Mouse (Mus musculus) limb, embryonic 11.5 days (tissue): ENCODE results near the gene Ttll12. TPM values are rescaled to one million over a fixed set of nuclear protein-coding genes. Genes with fewer than 3 reads are reported as not detected.

Source experiments
- ATAC-seq: fragments of 200-750 bp; cut with Nextera tagmentation; 2 replicates; pipeline ENCODE4 v1.8.0; 2017; ENCODE audit warnings: low read depth; ENCODE audit not compliant: insufficient number of reproducible peaks, low FRiP score, low TSS enrichment
- DNase-seq: peaks from one replicate; pipeline ENCODE4 v3.0.0-alpha.2; 2015; ENCODE audit warnings: low spot score
- H3K27ac ChIP-seq: fragments of 300-500 bp; sonication (generic); replicated peaks from 2 replicates; pipeline ENCODE4 v1.5.1; 2014; ENCODE audit warnings: low read depth, mild to moderate bottlenecking, low read length
- H3K27me3 ChIP-seq: fragments of 300-500 bp; sonication (generic); 2 replicates; pipeline ENCODE4 v1.6.1; 2014; ENCODE audit warnings: mild to moderate bottlenecking, low read length, mixed read lengths; ENCODE audit not compliant: control insufficient read depth, insufficient read depth
- H3K36me3 ChIP-seq: fragments of 300-500 bp; sonication (generic); 2 replicates; pipeline ENCODE4 v1.6.1; 2014; ENCODE audit warnings: mild to moderate bottlenecking, low read length, moderate library complexity, mixed read lengths; ENCODE audit not compliant: control insufficient read depth, insufficient read depth
- H3K4me1 ChIP-seq: fragments of 300-500 bp; sonication (generic); 2 replicates; pipeline ENCODE4 v1.6.1; 2014; ENCODE audit warnings: low read length, mixed read lengths; ENCODE audit not compliant: control insufficient read depth, insufficient read depth
- H3K4me2 ChIP-seq: fragments of 300-500 bp; sonication (generic); 2 replicates; pipeline ENCODE4 v1.6.1; 2014; ENCODE audit warnings: low read depth, mild to moderate bottlenecking, moderate library complexity; ENCODE audit not compliant: severe bottlenecking
- H3K4me3 ChIP-seq: fragments of 300-500 bp; sonication (generic); 2 replicates; pipeline ENCODE4 v1.5.1; 2014; ENCODE audit warnings: low read depth, low read length
- H3K9ac ChIP-seq: fragments of 300-500 bp; sonication (generic); 2 replicates; pipeline ENCODE4 v1.6.1; 2014; ENCODE audit warnings: mild to moderate bottlenecking, low read length
- H3K9me3 ChIP-seq: fragments of 300-500 bp; sonication (generic); 2 replicates; pipeline ENCODE4 v1.6.1; 2016; ENCODE audit warnings: low read length; ENCODE audit not compliant: control insufficient read depth
- WGBS: fragments of 180-500 bp; shearing (Covaris S2); extraction: QIAGEN DNeasy Blood & Tissue Kit; methylation state at CpG from one replicate; pipeline ENCODE4 v1.1.7; 2014; 5-methylcytosine and 5-hydroxymethylcytosine counted together
- polyA plus RNA-seq: library from polyadenylated mRNA; unstranded; fragments of >200 nt; fragmentation: Nextera tagmentation; extraction: Ambion mirVana; gene quantifications from 2 replicates; pipeline ENCODE4 v1.2.1, GENCODE M21; 2014

Ttll12 gene
- polyA plus RNA-seq, 1 experiment from 2014 or later = 59.1 TPM

GRCm38 (mm10) chr15:83563857-83564651 is 30.9 kb downstream of the Ttll12 start:
- peak; percentile 69 for DNase-seq
- Histone ChIP-seq H3K4me1 (peaks cover 14% of the 10 kb centered on the region), H3K27me3 (no peaks in the 10 kb centered on the region), H3K36me3 (no peaks in the 10 kb centered on the region), H3K4me3 (peak overlapping the region; percentile 42), H3K9ac (peak overlapping the region; percentile 67), H3K4me2 (peak overlapping the region; percentile 99), H3K9me3 (no peaks in the 10 kb centered on the region), H3K27ac (no peak overlapping the region)
- WGBS = 2% methylated on average over 27 of the region's 27 CpGs
- peak; percentile 37; the same call in 1 of the 2 replicates for ATAC-seq

GRCm38 (mm10) chr15:83563327-83563856 is 31.6 kb downstream of the Ttll12 start, which contains the start of the genes Tspo and Mcat:
TSS of gene Tspo (plus strand) at chr15:83563592.
TSS of gene Mcat (minus strand) at chr15:83563787.
- WGBS = 2% methylated on average over 28 of the region's 28 CpGs
- ATAC-seq = peak; percentile 17; the same call in 1 of the 2 replicates
- Histone ChIP-seq H3K27me3 (no peaks in the 10 kb centered on the region), H3K36me3 (no peaks in the 10 kb centered on the region), H3K9ac (peak within 1 kb of the TSS; percentile 67), H3K9me3 (no peaks in the 10 kb centered on the region), H3K4me1 (peaks cover 14% of the 10 kb centered on the region), H3K4me2 (peak within 1 kb of the TSS; percentile 99), H3K27ac (no peak within 1 kb of the TSS), H3K4me3 (peak within 1 kb of the TSS; percentile 42)
- peak; percentile 56 for DNase-seq

- Histone ChIP-seq H3K27me3 (no peaks in the 10 kb centered on the region), H3K4me2 (peak overlapping the region; percentile 99), H3K36me3 (no peaks in the 10 kb centered on the region), H3K4me1 (peaks cover 14% of the 10 kb centered on the region), H3K9ac (no peak overlapping the region; the same call in 1 of the 2 replicates), H3K9me3 (no peaks in the 10 kb centered on the region), H3K4me3 (peak overlapping the region; percentile 14; the same call in 1 of the 2 replicates), H3K27ac (no peak overlapping the region)
- peak; percentile 68 for DNase-seq
- whole genome bisulfite sequencing = 36% methylated on average over 15 of the region's 15 CpGs
- ATAC-seq = no peak
These were observed 32.2 kb downstream of the Ttll12 start for GRCm38 (mm10) chr15:83562626-83563270.

- Histone ChIP-seq H3K27ac (no peak overlapping the region), H3K9ac (no peak overlapping the region), H3K4me1 (peaks cover 14% of the 10 kb centered on the region), H3K4me3 (no peak overlapping the region), H3K27me3 (no peaks in the 10 kb centered on the region), H3K36me3 (no peaks in the 10 kb centered on the region), H3K9me3 (no peaks in the 10 kb centered on the region), H3K4me2 (no peak overlapping the region)
- WGBS = 74% methylated on average over 5 of the region's 5 CpGs
- ATAC-seq (no peak), DNase-seq (no peak)
These were observed 33.9 kb downstream of the Ttll12 start for GRCm38 (mm10) chr15:83560941-83561477.

- peak; percentile 92 for DNase-seq
- WGBS = under 1% methylated on average over 65 of the region's 74 CpGs
- Histone ChIP-seq H3K36me3 (no peaks in the 10 kb centered on the region; the same call in none of the 2 replicates), H3K4me2 (peak overlapping the region; percentile 64), H3K27me3 (no peaks in the 10 kb centered on the region), H3K4me1 (no peaks in the 10 kb centered on the region), H3K9ac (peak overlapping the region; percentile 96), H3K9me3 (no peaks in the 10 kb centered on the region), H3K27ac (peak overlapping the region; percentile 91), H3K4me3 (peak overlapping the region; percentile 69)
- ATAC-seq = peak; percentile 83
These were observed 39.6 kb downstream of the Ttll12 start for GRCm38 (mm10) chr15:83555161-83555974.

- no peak overlapping the region for H3K4me3 ChIP-seq
- ATAC-seq = no peak
- H3K36me3 ChIP-seq = peaks cover 7% of the 10 kb centered on the region
- no peak overlapping the region for H3K9ac ChIP-seq
- H3K27ac ChIP-seq = no peak overlapping the region
- no peak for DNase-seq
- H3K4me2 ChIP-seq = no peak overlapping the region
- no peaks in the 10 kb centered on the region for H3K4me1 ChIP-seq
- H3K9me3 ChIP-seq = no peaks in the 10 kb centered on the region
- H3K27me3 ChIP-seq = no peaks in the 10 kb centered on the region
These were observed 41.1 kb downstream of the Ttll12 start for GRCm38 (mm10) chr15:83553831-83554230.

GRCm38 (mm10) chr15:83550137-83550536 is 44.8 kb downstream of the Ttll12 start:
- H3K36me3 ChIP-seq = peaks cover 18% of the 10 kb centered on the region
- no peaks in the 10 kb centered on the region for H3K9me3 ChIP-seq
- no peak for ATAC-seq
- no peak overlapping the region for H3K4me2 ChIP-seq
- H3K27me3 ChIP-seq = no peaks in the 10 kb centered on the region
- no peaks in the 10 kb centered on the region for H3K4me1 ChIP-seq
- 90% methylated on average over 2 of the region's 2 CpGs for WGBS
- H3K9ac ChIP-seq = no peak overlapping the region
- no peak overlapping the region for H3K27ac ChIP-seq
- no peak for DNase-seq
- H3K4me3 ChIP-seq = no peak overlapping the region
